Mouse (Mus musculus) ES-Bruce4 (cell line): ENCODE measurements around the gene Fam187b. TPM values are rescaled to one million over a fixed set of nuclear protein-coding genes. Genes with fewer than 3 reads are reported as not detected.
"Not testable (repeated sequence)": the region's sequence is repeated elsewhere in the genome, so short reads cannot be mapped to it uniquely, and the experiment has no call there.

Experiments used
- H3K27ac ChIP-seq: 2 replicates; pipeline ENCODE4 v1.5.1; 2012; ENCODE audit warnings: low read length, inconsistent platforms; ENCODE audit not compliant: insufficient read depth
- H3K27me3 ChIP-seq: 2 replicates; pipeline ENCODE4 v1.6.1; 2012; ENCODE audit warnings: mild to moderate bottlenecking, low read length, inconsistent platforms; ENCODE audit not compliant: control insufficient read depth, poor library complexity, insufficient read depth, severe bottlenecking
- H3K36me3 ChIP-seq: 2 replicates; pipeline ENCODE4 v1.6.1; 2012; ENCODE audit warnings: inconsistent platforms, mild to moderate bottlenecking, low read length, moderate library complexity; ENCODE audit not compliant: control insufficient read depth, poor library complexity, insufficient read depth, severe bottlenecking
- H3K4me1 ChIP-seq: one replicate; pipeline ENCODE4 v1.8.1; 2011; ENCODE audit warnings: low read length; ENCODE audit not compliant: control insufficient read depth, insufficient read depth
- H3K4me3 ChIP-seq: 2 replicates; pipeline ENCODE4 v1.5.1; 2011; ENCODE audit warnings: low read depth, mild to moderate bottlenecking, low read length
- H3K9ac ChIP-seq: 2 replicates; pipeline ENCODE4 v1.6.1; 2012; ENCODE audit warnings: low read depth, mild to moderate bottlenecking, inconsistent platforms; ENCODE audit not compliant: poor library complexity, severe bottlenecking
- H3K9me3 ChIP-seq: replicated peaks from 2 replicates; pipeline ENCODE4 v1.6.1; 2012; ENCODE audit warnings: mild to moderate bottlenecking, low read length, inconsistent platforms; ENCODE audit not compliant: control insufficient read depth, poor library complexity, insufficient read depth, severe bottlenecking
- CTCF ChIP-seq: IDR thresholded peaks from one replicate; pipeline ENCODE4 v1.8.1; 2011; ENCODE audit warnings: low read depth, low read length
- EP300 ChIP-seq: IDR thresholded peaks from 2 replicates; pipeline ENCODE4 v1.6.1; 2011; ENCODE audit warnings: low read depth, low read length; ENCODE audit not compliant: insufficient read depth
- POLR2A ChIP-seq: IDR thresholded peaks from one replicate; pipeline ENCODE4 v1.8.1; 2011; ENCODE audit warnings: low read length; ENCODE audit not compliant: insufficient read depth
- polyA plus RNA-seq: library from polyadenylated mRNA; stranded (reverse); fragments of >200 nt; gene quantifications from 2 replicates; pipeline ENCODE4 v1.2.4, GENCODE M21; 2011; ENCODE audit warnings: low read depth; ENCODE audit not compliant: missing spikeins, insufficient read depth, insufficient read length

Gene Fam187b
- polyA plus RNA-seq: 3.4 and 3.5 TPM in 2 replicates

GRCm38 (mm10) chr7:30973501-30974289 is at the start of gene Fam187b:
Gene Fam187b, plus strand, starts transcription at chr7:30973790.
- H3K27me3 ChIP-seq: no peaks in the 10 kb centered on the region
- H3K36me3 ChIP-seq: no peaks in the 10 kb centered on the region; the same call in 1 of the 2 replicates
- peak within 1 kb of the TSS; percentile 62 for H3K27ac ChIP-seq

GRCm38 (mm10) chr7:30924071-30924470 is 49.5 kb upstream of the Fam187b start:
- no peak overlapping the region for H3K4me3 ChIP-seq
- no peaks in the 10 kb centered on the region for H3K36me3 ChIP-seq
- H3K27me3 ChIP-seq: no peaks in the 10 kb centered on the region
- no peaks in the 10 kb centered on the region for H3K4me1 ChIP-seq
- H3K27ac ChIP-seq: no peak overlapping the region
- TF ChIP-seq EP300: no peak
- TF ChIP-seq POLR2A: no peak
- no peak for TF ChIP-seq CTCF
- no peak overlapping the region for H3K9ac ChIP-seq
- no peaks in the 10 kb centered on the region for H3K9me3 ChIP-seq

More at GRCm38 (mm10) chr7:30973501-30974289, at the start of gene Fam187b:
- H3K9ac ChIP-seq: peak within 1 kb of the TSS; percentile 70
- H3K9me3 ChIP-seq: no peaks in the 10 kb centered on the region
- H3K4me3 ChIP-seq: peak within 1 kb of the TSS; percentile 92
- no peaks in the 10 kb centered on the region for H3K4me1 ChIP-seq
- TF ChIP-seq EP300 (peak; percentile 31; the same call in 1 of the 2 replicates), CTCF (peak; percentile 88), POLR2A (no peak)

- not testable (repeated sequence) for H3K4me1 ChIP-seq, H3K9ac ChIP-seq, H3K27ac ChIP-seq, H3K36me3 ChIP-seq, H3K9me3 ChIP-seq, H3K27me3 ChIP-seq, H3K4me3 ChIP-seq
These were observed 49.0 kb upstream of the Fam187b start, which contains the start of gene Hamp2 for GRCm38 (mm10) chr7:30924581-30924980. Gene Hamp2, minus strand, starts transcription at chr7:30924681.

- H3K9ac ChIP-seq, H3K27me3 ChIP-seq, H3K36me3 ChIP-seq, H3K4me1 ChIP-seq, H3K27ac ChIP-seq, H3K4me3 ChIP-seq, H3K9me3 ChIP-seq: not testable (repeated sequence)
These were observed 38.0 kb upstream of the Fam187b start for GRCm38 (mm10) chr7:30935422-30936099.

GRCm38 (mm10) chr7:30940070-30940469 is 33.5 kb upstream of the Fam187b start:
- H3K27ac ChIP-seq, H3K9ac ChIP-seq, H3K4me3 ChIP-seq, H3K36me3 ChIP-seq, H3K4me1 ChIP-seq, H3K27me3 ChIP-seq, H3K9me3 ChIP-seq: not testable (repeated sequence)

- H3K9ac ChIP-seq, H3K4me1 ChIP-seq, H3K27me3 ChIP-seq: not testable (repeated sequence)
These were observed 31.2 kb upstream of the Fam187b start for GRCm38 (mm10) chr7:30942365-30942764.

More at GRCm38 (mm10) chr7:30942365-30942764, 31.2 kb upstream of the Fam187b start:
- not testable (repeated sequence) for H3K36me3 ChIP-seq, H3K9me3 ChIP-seq, H3K4me3 ChIP-seq, H3K27ac ChIP-seq
